Mouse (Mus musculus): Measurements from ENCODE around the gene Atg4d.
A peak's percentile ranks its signal among the peaks of the same experiment; 100 is the strongest.
"Not testable (repeated sequence)": the region's sequence is repeated elsewhere in the genome, so short reads cannot be mapped to it uniquely, and the experiment has no call there.

Atg4d gene

DNA sequence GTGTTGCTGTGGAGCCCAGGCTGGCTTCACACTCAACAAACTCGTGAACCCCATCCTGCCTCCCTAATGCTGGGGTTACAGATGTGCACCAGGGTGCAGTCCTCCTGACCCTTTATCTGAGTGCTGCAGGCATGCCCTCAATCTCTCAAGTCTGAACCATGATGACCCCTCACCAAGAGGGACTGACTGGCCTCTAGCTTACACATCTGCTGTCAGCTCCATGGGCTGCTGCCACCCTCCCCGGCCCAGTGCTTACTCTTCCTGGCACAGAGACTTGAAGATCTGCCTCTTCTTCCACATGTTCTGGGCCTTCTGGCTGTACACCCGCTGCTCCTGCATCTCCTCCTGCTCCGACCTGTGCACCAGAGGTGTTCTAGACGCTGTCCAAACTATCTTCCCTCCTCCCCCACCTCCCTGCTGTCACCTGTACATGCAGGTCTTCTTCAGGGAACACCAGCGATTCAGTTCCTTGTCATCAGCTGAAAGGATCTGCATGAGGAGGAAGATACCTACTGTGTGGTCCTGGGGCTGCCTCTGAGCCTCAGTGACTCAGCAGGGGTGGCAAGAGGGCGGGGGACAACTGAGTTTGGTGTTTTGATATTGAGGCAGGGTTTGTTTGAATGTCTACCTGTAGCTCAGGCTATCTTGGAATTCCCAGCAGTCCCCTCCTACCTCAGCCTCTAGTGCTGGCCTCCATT, 10.1 kb downstream of the Atg4d start:
- no peak for DNase-seq

DNA sequence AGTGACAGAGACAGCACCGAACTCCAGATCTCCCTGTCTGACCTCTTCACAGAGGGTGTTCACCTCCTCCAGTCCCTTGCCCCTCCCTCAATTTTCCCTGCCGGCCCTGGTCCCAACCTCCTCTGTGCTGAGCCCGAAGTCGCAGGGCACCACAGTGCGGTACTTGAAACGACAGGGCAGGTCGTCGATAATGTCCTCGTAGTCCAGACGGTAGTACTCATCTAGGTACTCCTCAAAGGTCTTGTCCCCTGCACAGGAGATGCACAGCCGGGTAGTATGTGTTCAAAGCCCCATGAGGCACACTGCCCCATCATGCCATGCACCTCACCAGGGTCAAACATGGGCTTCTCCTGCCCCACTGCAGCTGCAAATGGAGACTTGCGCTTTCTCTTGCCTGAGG, 10.6 kb downstream of the Atg4d start:
- DNase-seq: no peak

DNA sequence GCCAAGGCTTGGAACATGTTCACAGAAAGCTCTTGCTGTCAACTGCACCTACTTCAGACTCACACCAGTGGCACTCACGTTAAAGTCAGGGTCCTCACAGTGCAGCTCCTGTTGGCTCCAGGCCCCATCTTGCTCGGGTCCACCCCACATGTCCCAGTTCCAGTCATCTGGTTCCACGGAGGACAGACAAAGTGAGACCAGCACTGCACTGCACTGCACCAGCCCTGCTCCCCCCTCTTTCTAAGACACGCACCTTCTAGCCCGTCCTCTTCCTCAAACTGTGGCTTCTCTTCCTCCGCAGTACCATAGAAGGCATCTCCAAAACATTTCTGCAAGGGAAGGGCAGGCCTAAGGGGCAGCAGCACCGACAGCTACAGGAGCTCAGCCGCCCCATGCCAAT, 11.2 kb downstream of the Atg4d start:
- no peak for DNase-seq

DNA sequence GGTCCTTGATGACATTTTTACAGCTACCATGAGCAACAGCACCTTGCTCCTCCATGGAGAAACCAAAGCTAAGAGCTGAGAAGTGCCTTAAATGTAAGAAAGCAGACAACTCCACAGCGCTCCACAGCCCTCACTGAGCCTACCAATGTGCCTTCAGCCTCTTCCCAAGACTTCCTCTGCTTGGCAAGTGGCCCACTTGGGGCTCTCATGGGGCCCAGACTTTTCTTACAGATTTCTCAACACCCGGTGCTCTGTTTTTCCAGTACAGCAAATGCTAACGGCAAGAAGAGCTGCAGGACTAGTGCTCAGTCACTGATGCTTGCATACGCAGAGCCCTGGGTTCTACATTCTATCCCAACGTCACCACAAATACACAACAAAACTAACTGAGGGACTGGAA, 12.7 kb downstream of the Atg4d start:
- no peak for DNase-seq

DNA sequence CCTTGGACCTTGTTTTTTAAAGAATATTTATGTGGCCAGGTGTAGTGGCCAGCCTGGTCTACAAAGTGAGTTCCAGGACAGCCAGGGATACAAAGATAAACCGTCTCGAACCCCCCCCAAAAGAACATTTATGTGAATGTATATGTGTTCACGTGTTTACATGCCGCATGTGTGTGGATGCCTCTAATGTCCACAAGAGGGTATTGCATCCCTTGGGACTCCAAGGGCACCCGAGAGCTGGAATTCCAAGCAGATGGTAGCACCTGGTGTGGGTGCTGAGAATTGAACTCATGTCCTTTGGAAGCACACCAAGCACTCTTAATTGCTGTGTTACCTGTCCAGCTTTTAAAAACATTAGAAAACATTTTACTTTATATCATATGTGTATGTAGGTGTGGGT, 18.5 kb downstream of the Atg4d start:
- DNase-seq: no peak

DNA sequence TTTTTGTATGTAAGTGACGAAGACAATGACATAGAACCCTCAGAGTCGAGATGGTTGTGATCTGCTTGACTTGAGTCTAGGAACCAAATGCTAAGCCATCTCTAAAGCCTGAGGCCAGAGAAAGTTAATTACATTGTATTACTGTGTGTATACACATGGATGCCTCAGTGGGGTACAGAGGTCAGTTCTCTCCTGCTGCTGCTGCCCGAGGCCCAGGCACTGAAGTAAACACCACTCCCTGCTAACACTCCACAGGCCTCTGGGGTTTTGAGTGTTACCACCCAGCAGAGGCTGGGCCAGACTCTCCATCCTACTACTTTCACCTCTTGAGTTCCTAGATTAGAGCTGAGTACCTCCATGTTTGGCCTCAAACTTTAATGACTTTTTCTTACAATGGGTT, 18.9 kb downstream of the Atg4d start:
- no peak for DNase-seq

DNA sequence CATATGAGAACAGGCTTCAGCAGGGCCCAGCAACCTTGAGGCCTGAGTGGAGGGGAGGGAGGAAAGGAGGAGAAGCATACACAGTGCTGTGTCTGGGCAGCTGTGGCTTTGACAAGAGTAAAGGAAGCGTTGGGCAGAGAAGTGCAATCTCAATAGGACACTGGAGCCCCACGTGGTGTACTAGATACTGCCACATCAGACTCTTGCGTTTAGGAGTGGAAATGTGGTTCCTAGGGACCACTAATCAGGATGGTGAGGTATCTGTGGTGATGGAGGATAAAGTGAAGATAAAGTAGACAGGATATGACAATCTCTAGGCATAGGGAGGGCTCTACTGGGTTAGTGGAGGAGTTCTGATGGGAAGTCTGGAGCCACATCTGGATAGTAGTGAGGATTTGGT, 21.7 kb downstream of the Atg4d start:
- DNase-seq: no peak

DNA sequence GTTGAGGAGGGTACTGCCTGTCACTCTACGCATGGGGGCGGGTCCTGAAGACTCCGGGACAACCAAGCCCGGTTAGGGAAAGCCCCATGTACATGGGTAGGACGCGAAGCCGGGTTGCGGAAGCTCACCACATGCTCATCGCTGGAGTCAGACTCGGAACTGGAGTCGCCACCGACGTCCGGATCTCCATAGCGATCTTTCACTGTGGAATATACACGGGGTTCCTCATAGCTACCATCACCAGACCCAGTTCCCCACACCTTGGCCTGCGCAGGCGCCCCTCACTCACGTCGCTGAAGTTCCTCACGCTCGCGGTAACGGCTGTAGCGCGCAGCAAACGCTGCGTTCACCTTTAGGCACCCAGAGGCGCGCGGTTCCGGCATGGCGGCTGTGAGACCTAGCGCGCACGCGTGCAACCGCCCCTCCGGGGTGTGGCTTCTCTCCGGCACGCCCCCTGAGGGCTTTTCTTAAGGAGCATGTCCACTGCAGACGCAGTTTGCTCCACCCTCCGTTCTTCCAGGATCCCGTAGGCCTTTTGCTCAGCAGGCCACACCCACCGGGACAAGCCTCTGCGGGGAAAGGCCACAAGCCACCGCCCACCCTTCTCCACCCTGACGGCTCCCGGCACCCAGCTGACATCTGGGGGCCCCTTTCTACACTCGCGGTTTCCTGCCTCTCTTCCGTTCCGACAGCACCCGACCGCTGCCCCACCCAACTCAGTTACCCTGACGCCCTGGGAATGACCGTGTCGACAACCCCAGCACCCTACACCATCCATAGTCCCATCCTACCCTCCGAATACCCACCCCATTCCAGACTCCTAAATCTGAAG, 22.7 kb downstream of the Atg4d start, which contains the start of gene Kri1:
Kri1 (minus strand) TSS at position 399 of the 832 bp plus-strand sequence.
- peak; percentile 97 to 98 for DNase-seq

DNA sequence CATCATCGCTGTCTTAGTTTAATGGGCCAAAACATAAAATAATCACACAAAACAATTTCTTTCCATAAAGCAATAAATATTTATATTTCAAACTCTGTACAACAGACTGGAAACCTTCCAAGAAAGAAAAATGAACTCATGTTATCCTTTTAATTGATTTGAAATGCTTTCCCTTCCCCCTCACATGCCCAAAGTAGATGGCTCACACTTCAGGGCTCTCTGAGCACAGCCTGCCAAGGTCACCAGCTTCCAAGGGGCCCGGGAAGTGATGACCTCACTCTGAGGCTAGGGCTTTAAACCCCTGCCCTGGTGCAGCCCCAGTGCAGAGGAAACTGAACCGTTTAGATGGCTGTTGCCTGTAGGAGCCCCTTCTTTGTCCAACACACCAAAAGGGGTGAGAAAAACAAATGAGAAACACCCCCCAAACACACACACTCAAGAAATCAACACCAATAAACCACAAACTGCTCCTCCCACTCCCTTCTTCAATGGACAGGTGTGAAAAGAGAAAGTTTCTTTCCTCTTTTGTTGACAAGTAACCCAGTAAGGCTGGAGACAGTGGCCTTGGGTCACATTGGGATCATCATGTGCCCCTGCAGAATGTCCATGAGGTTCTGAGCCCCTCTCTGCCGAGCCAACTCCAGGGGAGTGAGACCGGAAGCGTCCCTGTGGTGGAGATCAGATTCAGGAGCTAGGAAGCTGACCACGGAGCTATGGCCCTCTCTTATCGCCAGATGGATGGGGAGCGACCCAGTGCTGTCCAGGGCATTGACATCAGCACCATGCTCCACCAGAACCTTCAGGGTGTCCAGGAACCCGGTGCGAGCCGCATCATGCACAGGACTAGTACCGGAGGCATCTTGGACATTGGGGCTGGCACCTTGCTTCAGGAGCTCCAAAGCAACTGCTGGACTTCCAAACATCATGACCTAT, 23.6 kb downstream of the Atg4d start:
- no peak for DNase-seq

DNA sequence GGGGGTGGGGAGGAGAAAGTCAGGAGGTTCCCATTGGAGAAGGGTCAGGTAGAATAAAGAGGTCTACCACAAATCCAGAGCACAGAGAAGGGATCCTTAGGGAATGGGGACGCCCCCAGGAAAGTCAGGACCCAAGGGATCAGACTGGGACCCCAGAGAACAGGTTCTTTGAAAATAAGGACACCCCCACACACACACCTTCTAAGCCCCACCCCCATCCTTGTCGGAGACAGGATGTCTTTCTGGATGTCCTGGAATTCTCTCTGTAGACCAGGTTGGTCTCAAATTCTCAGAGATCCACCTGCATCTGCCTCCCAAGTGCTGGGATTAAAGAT, 24.2 kb downstream of the Atg4d start:
- DNase-seq: no peak

DNA sequence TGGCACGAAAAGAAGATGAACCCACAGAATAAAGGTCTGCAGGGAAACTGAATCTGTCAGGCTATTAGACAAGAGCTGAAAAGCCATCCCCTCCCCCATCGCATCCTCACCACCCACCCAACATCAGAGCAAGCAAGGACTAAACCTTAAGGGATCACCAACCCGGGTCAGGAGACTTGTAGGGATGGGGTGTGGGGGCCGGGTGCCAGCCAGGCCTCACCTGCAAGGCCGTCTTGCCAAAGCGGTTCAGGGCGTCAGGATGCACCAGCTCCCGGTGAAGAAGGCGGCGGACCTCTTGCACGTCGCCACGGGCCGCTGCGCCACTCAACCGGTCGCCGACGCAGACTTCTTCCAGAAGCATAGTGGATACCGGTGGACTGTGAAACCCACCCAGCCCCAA, 25.5 kb downstream of the Atg4d start:
- peak; percentile 60 to 71 for DNase-seq

DNA sequence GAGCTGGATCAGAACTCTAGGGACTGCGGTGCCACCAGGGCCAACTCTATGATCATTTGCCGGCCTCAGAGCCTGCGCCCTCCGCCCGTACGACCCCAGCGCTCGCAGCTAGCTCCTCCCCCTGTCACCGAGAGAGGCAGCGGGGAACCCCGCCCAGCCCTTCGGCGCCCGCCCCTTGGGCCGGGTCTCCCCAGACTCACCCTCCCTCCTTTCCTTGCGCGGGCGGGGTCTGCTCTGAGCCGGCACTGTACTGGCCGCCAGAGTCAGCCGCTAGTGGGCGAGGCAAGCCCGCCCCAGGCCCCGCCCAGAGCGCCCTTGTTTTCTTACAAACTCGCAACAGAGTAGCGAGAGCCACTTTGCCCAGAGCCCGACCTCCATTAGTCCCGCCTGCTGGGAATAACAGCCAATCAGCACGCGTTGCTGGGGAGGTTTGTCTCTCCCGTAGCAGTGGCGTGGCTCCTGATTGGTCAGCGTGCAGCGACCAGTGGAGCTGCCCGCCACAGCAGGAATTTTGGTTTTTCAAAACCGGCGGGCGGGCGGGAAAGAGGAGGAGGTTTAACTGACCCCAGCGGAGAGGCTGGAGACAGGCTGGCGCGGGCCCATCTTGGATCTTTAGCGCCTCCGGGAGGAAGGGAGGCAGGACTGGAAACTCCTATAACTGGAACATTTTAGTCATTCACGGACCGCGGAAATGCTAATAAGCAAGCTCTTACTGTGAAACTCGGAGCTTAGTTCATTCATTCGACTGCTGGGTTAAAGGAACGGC, 26.1 kb downstream of the Atg4d start, which contains the start of gene Cdkn2d:
Cdkn2d (minus strand) TSS at position 386 of the 766 bp plus-strand sequence.
- peak; percentile 99 to 100 for DNase-seq

DNA sequence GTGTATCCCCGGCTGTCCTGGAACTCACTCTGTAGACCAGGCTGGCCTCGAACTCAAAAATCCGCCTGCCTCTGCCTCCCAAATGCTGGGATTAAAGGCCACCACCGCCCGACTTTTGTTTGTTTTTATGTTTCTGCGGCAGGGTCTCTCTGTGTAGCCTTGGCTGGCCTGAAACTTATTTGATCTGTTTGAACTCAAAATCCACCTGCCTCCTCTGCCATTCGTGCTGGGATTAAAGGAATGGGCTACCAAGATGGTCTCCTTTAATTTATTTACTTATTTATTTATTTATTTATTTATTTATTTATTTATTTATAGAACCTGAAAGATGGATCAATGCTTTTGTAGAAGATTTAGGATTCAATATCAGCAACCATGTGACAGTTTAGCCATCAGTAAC, 26.8 kb downstream of the Atg4d start:
- not testable (repeated sequence) for DNase-seq

DNA sequence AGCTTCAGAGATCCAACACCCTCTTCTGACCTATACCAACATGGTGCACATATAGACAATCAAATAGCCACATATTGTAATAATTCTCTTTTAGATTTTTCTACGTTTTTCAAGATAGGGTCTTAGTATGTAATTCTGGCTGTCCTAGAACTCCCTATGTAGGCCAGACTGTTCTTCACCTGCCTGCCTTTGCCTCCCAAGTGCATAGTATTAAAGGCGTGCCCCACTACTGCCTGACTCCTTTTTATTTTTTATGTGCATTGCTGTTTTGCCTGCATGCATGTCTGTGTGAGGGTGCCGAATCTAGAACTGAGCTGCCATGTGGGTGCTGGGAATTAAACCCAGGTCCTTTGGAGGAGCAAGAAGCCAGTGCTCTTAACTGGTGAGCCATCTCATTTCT, 27.2 kb downstream of the Atg4d start:
- no peak for DNase-seq

DNA sequence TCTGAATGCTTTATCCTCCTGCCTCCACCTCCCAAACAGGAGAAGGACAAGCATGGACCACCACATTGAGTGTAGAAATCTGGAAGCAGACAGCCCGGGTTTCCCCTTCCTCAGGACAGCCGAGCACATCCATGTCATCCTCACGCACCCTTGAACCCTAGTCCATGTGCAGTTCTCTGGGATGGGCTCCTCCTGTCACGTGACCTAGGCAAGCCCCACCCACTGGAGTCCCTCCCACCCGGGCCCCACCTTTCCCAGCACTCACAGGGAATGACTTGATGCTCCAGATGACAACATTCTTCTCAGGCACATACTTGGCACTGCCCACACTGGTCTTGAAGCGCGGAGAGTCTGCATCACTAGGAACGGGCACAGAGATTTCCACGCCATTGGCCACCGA, 33.9 kb downstream of the Atg4d start:
- no peak for DNase-seq

DNA sequence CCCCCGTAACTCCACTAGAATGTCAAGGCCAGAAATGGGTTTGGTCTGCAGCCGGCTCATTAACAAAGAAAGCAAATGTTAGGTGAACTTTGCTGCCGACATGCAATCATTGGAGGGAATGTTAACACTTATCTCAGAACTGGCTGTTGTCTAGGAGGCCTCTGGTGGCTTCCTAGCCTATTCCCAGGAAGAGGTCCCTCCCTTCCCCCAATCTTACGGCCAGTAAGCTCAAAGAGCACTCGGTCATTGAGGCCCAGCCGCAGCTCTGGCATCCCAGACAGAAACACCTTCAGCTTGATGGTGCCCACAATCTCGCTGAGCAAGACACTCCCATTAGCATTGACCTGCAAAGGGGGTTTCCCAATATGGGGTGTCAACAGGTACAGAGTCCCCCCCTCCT, 40.0 kb downstream of the Atg4d start:
- no peak for DNase-seq

DNA sequence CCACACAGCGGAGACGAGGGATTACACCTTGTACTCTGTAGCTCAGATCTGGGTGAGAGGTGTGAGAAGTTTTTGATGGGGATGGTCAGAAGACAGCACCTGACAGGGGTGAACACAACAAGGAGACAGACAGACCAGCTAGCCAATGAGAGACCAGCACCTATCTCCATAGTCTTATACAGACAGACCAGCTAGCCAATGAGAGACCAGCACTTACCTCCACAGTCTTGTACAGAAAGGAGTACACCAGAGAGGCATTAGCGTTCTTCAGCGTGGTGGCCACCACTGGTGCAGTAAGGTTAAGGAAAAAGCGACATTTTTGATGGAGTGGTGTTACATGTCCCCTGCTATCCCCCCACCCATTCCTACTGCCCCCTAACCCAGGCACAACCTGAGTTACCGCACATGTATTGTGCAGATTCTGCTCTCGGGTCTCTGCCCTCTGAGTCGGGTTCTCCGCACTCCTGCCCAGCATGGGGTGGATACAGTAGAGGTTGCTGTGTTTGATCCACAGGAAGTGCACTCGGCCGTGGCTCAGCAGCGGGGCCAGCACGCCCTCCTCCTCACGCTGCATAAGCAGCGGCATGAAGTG, 44.2 kb downstream of the Atg4d start:
- DNase-seq: no peak

DNA sequence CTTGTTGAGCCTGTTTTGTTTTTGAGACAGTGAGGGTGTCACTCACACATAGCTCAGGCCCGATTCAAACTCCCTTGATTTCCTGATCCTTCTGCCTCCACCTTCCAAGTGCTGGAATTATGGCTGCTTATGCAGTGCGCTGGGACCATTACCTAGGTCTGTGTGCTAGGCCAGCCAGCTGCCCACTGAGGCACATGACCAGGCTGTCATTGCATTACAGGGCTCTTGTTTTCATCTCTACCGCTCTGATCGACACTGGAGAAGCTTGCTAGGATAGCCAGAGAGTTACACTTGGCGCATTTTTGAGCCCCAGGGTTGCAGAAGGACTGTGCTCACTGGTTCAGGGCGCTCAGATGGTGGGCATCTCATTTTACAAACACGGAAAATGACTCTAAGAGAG, 46.6 kb downstream of the Atg4d start:
- DNase-seq: no peak

DNA sequence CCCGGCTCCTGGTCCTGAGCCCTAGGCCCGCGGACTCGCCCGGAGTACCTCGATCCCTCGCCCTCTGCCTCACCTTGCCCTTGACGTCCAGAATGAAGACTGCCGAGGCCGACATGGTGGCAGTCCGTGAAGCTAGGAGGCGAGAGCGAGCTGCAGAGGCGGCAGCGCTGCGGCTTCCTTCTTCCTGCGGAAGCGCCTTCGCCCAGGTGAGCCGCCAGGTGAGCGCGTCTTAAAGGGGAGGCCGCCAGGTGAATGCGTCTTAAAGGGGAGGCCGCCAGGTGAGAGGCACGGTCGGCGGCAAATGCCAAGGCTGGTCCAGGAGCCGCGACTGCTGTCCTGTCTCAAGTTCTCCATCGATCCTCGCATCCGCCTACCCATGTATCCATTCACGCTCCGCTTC, 47.0 kb downstream of the Atg4d start, which contains the start of gene Ap1m2:
Ap1m2 (minus strand) TSS at position 204 of the 400 bp plus-strand sequence.
- DNase-seq: no peak

DNA sequence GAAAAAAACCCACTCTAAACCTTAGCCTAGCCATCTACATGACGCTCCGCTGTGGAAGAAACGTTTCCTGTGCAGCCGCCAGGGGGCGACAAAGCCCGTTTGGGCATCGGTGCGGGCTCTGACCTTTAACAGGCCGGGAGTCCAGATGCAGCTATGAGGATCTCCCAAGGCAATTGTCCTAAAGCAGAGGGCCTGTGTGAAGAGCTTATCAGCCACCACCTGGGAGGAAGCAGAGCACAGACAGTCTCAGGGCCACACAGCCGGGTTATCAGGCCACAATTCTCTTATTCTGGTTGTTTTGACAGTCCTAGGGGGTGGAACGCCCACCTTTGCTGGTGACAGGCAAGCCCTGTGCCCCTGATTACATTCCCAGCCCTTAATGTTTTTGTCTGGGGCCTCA, 48.3 kb downstream of the Atg4d start:
- peak; percentile 89 to 95 for DNase-seq

DNA sequence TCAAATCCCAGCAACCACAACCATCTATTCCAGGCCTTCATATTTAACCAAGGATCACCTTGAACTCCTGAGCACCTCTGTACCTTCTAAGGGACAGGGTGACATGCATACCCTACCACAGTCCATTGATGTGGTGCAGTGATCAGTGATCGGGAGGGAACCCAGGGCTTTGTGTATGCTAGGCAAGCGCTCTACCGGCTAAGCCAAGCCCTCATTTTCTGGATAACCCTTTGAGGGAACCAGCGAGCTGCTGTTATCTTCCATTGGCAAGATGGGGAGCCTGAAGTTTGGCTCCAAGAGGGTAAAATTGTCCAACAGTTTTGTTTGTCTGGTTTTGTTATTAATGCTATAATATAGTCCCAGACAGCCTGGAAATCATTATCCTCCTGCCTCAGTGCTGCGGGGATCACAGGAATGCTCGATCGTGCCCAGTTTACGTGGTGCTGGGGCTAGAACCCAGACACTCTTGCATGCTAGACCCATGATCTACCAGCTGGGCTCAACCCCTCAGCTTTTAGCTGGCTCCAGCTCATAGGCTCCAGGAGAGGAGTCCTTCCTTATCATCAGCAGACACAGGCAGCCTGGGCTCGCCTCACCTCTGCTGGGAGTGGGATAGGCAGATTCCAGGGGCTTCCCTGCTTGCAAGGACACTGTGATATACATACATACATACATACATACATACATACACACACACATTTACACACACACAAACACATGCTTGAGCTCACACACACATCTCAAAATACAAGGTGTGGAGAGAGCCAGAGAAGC, 49.5 kb downstream of the Atg4d start:
- DNase-seq: no peak
